Mouse (Mus musculus): Measurements from ENCODE around the gene Pdcd5.

Gene Pdcd5

GRCm38 (mm10) chr7:35646317-35647081 is 822 bp downstream of the Pdcd5 start:
- DNase-seq (ENCODE audit: low read depth in 2 of 2, low spot score in 2 of 2), result peak; percentile 10 to 21

DNA sequence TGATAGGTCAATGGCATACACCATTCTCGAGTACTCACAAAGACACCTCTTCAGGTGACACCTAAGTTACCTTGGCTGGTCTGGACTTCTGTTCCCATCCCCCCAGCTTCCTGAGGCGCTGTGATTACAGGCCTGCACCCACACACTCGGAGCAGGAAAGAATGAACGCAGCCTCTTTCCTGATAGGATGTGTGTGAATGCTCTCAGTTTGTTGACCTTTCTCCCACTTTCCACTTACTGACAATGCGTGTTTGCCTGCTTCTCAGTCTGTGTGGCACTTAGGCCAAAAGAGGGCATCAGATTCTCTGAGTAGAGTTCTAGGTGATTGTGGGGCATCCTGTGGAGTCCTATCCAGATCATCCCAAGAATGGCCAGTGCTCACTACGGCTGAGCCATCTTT is 7.2 kb downstream of the Pdcd5 start:
- no peak for DNase-seq (ENCODE audit: low read depth in 2 of 2, low spot score in 2 of 2)

DNA sequence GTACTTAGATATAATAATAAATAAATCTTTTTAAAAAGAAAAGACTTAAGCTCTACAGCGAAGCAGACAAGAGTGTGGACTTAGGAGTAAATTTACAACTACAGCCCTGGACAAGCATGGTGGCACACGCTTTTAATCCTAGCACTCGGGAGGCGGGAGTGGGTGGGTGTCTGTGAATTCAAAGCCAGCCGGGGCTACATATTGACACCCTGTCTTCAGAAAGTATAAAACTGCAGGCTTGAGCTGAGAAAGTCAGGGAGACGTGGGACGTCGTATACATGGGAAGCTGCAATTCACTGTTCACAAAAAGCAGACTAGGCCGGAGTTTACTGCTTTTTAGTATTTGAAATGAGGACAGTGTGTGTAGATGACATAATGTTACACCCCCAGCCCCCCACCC is 10.4 kb downstream of the Pdcd5 start:
- no peak for DNase-seq (ENCODE audit: low read depth in 2 of 2, low spot score in 2 of 2)

DNA sequence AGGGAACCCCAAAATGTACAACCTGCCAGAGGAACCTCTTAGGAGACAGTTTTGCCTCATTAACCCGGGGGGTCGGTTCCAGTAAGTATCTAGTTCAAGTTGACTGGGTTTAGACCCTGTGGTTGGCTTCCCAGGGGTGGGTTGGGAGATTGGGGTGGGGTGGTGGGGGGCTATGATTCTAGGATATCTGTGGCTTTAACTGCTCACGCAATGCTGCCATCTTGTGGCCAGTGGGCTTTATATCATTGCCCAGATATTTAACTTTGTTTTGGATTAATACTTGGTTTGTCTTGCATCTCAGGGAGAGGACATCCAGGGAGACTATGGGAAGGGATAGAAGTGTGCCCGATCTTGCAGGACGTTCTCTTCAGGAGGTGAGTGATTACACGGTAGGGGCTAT is 11.1 kb downstream of the Pdcd5 start:
- no peak for DNase-seq (ENCODE audit: low read depth in 2 of 2, low spot score in 2 of 2)

DNA sequence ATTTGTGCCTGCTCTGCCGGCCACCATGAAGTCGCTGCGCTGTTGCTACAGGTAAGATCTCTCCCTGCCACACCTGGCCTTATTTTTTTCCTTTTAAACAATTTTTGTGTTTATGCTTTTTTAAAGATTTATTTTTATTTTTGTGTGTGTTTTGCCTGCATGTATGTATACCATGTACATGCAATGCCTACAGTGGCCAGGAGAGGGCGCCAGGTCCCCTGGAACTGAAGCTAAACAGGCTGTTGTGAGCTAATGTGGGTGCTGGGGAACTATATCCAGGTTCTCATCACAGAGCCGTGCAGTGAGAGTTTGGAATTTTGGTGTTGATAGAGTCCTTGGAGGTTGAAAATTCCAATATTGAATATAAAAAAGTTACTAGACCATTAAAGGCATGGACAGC is 18.8 kb downstream of the Pdcd5 start:
- peak; percentile 35 to 40 for DNase-seq (ENCODE audit: low read depth in 2 of 2, low spot score in 2 of 2)

DNA sequence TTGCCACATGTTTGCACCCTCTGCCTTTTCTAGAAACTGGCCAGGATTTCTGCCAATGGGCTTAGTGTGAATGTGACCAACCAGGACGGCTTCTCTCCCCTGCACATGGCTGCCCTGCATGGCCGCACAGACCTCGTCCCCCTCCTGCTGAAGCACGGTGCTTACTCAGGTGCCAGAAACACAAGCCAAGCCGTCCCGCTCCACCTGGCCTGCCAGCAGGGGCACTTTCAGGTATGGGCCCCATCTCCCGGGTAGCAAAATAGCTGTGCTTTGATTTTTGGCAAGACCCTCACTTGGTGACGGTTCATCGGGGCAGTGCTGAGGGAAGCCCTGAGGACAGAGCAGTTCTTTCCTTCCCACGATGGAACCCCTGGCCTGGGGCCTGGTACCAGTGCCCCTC is 19.9 kb downstream of the Pdcd5 start:
- no peak for DNase-seq (ENCODE audit: low read depth in 2 of 2, low spot score in 2 of 2)

- DNase-seq (ENCODE audit: low read depth in 2 of 2, low spot score in 2 of 2), result no peak
Measured at GRCm38 (mm10) chr7:35626038-35626437, 21.3 kb downstream of the Pdcd5 start.

DNA sequence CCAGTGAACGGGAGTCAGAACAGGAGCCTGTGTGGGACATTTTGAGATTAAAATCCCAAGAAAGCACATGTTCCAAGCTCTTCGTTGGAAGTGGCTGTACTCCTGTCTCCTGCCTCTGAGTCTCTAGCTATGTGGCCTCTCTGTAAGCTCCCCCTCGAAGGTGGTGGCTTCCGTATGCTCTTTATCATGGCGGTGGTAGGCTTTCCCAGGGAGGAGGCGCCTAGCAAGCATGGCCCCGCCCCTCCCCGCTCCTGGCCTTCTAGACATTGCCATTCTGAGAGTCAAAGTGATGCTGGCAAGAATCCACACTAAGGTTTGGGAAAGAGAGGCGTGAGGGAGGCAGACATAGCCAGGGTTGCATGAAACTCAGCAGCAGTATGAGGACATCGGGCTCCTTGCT is 24.7 kb downstream of the Pdcd5 start:
- DNase-seq (ENCODE audit: low read depth in 2 of 2, low spot score in 2 of 2), result no peak

DNA sequence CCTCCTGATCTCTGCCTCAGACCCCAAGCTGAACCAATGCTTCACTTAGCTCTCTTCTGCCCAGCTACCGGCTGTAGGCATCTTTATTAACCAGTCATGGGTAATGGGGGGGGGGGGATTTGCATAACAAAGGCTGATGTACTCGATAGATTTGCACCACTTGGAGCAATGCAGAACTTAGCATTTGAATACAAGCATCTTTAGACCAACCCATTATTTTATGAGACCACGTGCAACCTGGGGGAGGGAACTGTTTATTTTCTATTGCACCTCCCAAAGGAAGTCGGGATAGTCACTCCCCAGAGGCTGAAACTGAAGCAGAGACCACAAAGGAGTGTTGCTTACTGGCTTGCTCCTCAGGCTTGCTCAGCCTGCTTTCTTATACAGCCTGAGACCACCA is 29.8 kb downstream of the Pdcd5 start:
- no peak for DNase-seq (ENCODE audit: low read depth in 2 of 2, low spot score in 2 of 2)

DNA sequence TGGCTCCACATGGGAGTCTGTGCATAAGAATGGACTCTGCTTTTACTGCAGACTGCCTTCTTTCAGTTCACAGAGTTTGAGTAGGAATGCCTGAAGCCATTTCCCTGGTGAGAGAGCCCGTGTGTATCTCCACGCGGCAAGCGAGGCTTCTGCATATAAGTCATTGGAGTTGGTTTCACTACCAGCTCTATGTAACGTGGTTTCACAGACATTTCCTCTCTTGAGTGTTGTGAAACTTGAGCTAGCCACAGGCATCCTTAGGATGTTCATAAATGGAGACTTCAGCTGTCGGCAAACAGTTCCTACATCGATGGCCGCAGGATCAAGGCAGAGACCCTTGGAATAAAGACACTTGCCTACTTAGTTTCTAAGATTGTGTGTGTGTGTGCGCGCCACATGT is 38.1 kb downstream of the Pdcd5 start:
- DNase-seq (ENCODE audit: low read depth in 2 of 2, low spot score in 2 of 2), result no peak

GRCm38 (mm10) chr7:35606816-35607215 is 40.5 kb downstream of the Pdcd5 start:
- DNase-seq (ENCODE audit: low read depth in 2 of 2, low spot score in 2 of 2), result no peak

- no peak for DNase-seq (ENCODE audit: low read depth in 2 of 2, low spot score in 2 of 2)
Measured at GRCm38 (mm10) chr7:35602766-35603165, 44.6 kb downstream of the Pdcd5 start.

GRCm38 (mm10) chr7:35601106-35601505 is 46.2 kb downstream of the Pdcd5 start:
- no peak for DNase-seq (ENCODE audit: low read depth in 2 of 2, low spot score in 2 of 2)

DNA sequence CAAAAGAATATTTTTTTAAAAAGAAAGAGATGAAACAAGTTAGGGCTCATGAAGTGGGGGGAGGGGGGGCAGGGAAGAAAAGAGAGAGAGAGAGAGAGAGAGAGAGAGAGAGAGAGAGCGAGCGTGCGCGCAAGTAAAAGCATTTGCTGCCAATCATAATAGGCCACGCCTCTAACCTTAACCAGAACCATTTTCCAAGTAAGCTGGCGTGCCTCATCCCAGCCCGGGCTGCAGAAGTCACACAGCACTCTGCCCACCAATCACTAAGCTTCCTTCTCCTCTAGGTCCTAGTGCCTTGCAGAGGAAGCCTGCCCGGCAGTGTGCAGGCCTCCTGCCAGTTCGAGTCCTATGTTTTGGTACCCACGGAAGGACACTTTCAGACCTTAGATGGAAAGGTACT is 47.3 kb downstream of the Pdcd5 start:
- no peak for DNase-seq (ENCODE audit: low read depth in 2 of 2, low spot score in 2 of 2)

DNA sequence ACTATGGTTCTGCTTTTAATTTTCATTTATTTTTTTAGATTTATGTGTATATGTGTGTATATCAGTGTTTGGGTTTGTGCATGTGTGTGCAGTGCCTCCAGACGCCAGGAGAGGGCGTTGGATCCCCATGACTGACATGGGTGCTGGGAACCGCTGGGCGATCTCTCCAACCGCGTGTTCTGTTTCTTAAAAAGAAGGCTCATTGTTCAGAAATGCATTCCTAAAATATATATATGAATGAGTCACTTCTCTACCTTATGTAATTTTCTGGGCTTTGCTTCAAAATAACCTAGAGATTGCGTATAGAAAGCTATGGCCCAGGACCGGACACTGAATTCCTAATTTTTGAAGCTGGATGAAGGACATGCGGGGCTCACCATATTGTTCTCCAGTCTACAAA is 47.8 kb downstream of the Pdcd5 start:
- DNase-seq (ENCODE audit: low read depth in 2 of 2, low spot score in 2 of 2), result no peak

GRCm38 (mm10) chr7:35594311-35594710 is 53.0 kb downstream of the Pdcd5 start:
- DNase-seq (ENCODE audit: low read depth in 2 of 2, low spot score in 2 of 2), result no peak

Data from CD8-positive naive resting alpha-beta T cell, adult 2 months (primary cell).